Mouse (Mus musculus): ENCODE data around the gene Triobp. TPM values are rescaled to one million over a fixed set of nuclear protein-coding genes. Genes with fewer than 3 reads are reported as not detected.
"Not testable (repeated sequence)": the region's sequence is repeated elsewhere in the genome, so short reads cannot be mapped to it uniquely, and the experiment has no call there.

The Triobp gene
- polyA plus RNA-seq, 1 experiment from 2014 or later = 37.4 TPM

DNA sequence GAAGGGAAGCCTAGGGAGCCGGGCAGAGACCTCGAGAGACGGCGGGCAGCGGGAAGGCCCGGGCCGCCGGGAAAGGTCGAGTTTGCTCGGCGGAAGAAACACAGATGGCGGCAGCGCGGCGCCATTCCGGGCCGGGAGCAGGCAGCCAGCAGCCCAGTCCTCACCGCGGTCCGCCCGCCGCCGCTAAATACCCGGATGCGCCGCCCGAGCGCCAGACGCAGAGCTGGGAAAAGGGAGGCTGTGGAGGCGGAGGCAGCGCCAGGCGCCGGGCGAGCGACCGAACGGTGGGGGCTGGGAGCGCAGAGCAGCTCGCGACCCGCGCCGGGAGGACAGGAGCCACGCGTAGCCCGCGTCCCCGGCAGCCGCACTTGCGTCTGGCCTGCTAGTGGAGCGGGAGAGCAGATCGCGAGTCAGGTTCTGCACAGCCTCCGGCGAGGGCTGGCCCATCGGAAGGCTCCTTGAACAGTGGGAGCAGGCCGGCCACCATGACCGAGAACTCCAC is 80.8 kb downstream of the Triobp start, which contains the start of gene H1f0:
TSS of gene H1f0 (plus strand) at position 214 of the 502 bp plus-strand sequence.
- Histone ChIP-seq H3K27me3 (ENCODE audit: control insufficient read depth, insufficient read depth, low read length) (0 out of 2 replicates have a peak, but pooled peaks cover 6% of the 10 kb centered on the region), H3K4me2 (replicated peaks) (peak within 1 kb of the TSS; percentile 73), H3K27ac (peak within 1 kb of the TSS; percentile 92), H3K4me1 (replicated peaks; ENCODE audit: control insufficient read depth, insufficient read depth, low read length) (peaks cover 31% of the 10 kb centered on the region), H3K9ac (peak within 1 kb of the TSS; percentile 94), H3K36me3 (replicated peaks; ENCODE audit: control insufficient read depth, insufficient read depth) (no peaks in the 10 kb centered on the region), H3K4me3 (replicated peaks; ENCODE audit: low read length) (peak within 1 kb of the TSS; percentile 61), H3K9me3 (ENCODE audit: control insufficient read depth, low read length) (no peaks in the 10 kb centered on the region)
- ATAC-seq (ENCODE audit: low FRiP score) (peak; percentile 87), DNase-seq (ENCODE audit: low spot score) (peak; percentile 90)
- under 1% methylated on average over 50 of the region's 58 CpGs for WGBS

DNA sequence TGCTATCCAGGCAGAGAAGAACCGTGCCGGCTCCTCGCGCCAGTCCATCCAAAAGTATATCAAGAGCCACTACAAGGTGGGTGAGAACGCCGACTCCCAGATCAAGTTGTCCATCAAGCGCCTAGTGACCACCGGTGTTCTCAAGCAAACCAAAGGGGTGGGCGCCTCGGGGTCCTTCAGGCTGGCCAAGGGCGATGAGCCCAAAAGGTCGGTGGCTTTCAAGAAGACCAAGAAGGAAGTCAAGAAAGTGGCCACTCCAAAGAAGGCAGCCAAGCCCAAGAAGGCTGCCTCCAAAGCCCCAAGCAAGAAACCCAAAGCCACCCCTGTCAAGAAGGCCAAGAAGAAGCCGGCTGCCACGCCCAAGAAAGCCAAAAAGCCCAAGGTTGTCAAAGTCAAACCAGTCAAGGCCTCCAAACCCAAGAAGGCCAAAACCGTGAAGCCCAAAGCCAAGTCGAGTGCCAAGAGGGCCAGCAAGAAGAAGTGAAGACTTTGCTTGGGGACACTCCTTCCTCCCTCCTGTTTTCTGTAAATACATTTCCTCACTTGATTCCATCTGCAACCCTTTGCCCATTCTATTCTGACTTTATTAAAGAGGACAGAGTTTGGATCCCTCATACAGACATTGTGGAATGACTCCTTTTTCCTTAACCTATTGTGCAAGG is 81.4 kb downstream of the Triobp start:
- DNase-seq (ENCODE audit: low spot score) = no peak
- no peaks in the 10 kb centered on the region for H3K9me3 ChIP-seq (ENCODE audit: control insufficient read depth, low read length)
- H3K4me2 ChIP-seq (replicated peaks) = peak overlapping the region; percentile 73
- H3K27me3 ChIP-seq (ENCODE audit: control insufficient read depth, insufficient read depth, low read length) = 0 out of 2 replicates have a peak, but pooled peaks cover 6% of the 10 kb centered on the region
- 30% methylated on average over 16 of the region's 16 CpGs for WGBS
- ATAC-seq (ENCODE audit: low FRiP score) = no peak
- peaks cover 31% of the 10 kb centered on the region for H3K4me1 ChIP-seq (replicated peaks; ENCODE audit: control insufficient read depth, insufficient read depth, low read length)
- no peaks in the 10 kb centered on the region for H3K36me3 ChIP-seq (replicated peaks; ENCODE audit: control insufficient read depth, insufficient read depth)
- H3K4me3 ChIP-seq (replicated peaks; ENCODE audit: low read length) = peak overlapping the region; percentile 61
- peak overlapping the region; percentile 92 for H3K27ac ChIP-seq
- H3K9ac ChIP-seq = peak overlapping the region; percentile 94

DNA sequence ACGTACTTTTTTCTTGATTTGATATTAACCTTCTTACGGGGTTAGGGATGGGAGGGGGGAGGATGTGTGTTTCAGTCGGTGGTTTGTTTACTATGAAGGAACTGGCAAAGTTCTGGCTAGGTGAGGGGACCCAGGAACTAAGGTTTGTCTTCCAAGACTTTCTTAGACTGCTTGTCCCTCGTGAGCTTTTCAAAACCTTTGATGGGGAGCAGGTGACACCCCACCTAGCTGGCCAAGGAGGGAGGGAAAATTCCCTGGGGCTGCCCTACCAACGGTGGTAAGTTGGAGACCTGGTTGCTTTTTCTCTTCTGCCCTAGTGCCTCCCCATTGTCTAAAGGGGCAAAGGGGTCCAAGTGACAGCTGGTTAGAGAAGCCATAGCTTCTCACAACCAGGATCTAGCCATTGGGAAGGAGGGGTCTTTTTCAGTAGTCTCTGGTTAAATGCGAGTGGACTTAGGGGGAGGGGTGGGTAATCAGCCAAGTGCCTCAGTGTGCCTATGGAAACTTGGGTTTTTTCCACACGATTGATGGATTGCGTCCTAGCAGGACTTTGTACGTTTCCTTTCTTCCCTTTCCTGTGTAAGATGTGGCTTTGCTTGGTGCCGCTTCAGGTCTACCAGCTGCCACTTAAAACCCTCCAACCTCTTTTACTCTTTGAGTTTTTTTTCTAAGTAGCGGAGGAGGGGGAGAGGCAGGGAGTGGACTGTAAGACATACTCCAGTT is 82.2 kb downstream of the Triobp start:
- DNase-seq (ENCODE audit: low spot score) (no peak), ATAC-seq (ENCODE audit: low FRiP score) (peak; percentile 4; the same call in 1 of the 2 replicates)
- Histone ChIP-seq H3K4me3 (replicated peaks; ENCODE audit: low read length) (peak overlapping the region; percentile 61), H3K27ac (peak overlapping the region; percentile 27; the same call in 1 of the 2 replicates), H3K4me2 (replicated peaks) (peak overlapping the region; percentile 73), H3K9ac (peak overlapping the region; percentile 94), H3K36me3 (replicated peaks; ENCODE audit: control insufficient read depth, insufficient read depth) (no peaks in the 10 kb centered on the region), H3K9me3 (ENCODE audit: control insufficient read depth, low read length) (no peaks in the 10 kb centered on the region), H3K4me1 (replicated peaks; ENCODE audit: control insufficient read depth, insufficient read depth, low read length) (peaks cover 31% of the 10 kb centered on the region), H3K27me3 (ENCODE audit: control insufficient read depth, insufficient read depth, low read length) (0 out of 2 replicates have a peak, but pooled peaks cover 6% of the 10 kb centered on the region)
- WGBS = 7% methylated on average over 11 of the region's 11 CpGs

DNA sequence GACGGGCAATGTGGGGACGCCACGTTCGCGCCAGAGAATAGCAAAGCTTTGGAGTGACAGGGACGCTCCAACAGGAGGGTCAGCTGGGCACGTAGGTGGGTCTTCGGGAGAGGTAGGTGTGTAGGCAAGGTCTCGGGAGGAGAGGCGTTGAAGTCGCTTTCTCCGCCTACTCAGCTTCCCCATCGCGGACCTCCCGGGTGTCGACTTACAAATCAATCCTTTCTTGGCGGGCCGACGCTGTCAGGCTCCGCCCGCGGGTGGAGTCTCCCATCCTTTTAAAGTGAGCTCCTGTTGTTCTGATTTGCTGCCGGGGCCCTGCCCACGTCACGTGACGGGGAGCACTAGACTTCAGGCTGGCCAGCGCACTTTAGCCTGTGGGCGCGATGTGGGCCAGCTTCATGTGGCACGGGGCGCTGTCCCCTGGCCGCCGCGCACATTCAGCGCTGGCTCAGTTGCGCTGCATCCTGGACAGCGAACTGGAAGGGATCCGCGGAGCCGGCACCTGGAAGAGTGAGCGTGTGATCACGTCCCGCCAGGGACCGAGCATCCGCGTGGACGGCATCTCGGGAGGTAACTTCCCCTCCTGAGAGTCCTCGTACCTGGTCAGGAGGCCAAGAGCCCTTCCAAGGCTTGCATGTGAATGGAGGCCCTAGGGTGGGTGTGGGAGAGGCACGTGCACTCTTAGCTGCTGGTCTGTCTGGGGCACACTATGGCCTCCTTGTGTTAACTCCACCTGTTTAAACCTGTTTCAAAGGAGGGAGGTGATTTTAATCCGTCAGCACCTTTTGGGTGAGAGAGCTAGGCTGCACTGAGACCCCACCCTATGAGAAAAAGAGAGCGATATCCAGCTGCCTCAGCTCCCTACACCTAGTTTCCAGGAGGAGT is 83.3 kb downstream of the Triobp start:
- peaks cover 31% of the 10 kb centered on the region for H3K4me1 ChIP-seq (replicated peaks; ENCODE audit: control insufficient read depth, insufficient read depth, low read length)
- WGBS = under 1% methylated on average over 51 of the region's 52 CpGs

DNA sequence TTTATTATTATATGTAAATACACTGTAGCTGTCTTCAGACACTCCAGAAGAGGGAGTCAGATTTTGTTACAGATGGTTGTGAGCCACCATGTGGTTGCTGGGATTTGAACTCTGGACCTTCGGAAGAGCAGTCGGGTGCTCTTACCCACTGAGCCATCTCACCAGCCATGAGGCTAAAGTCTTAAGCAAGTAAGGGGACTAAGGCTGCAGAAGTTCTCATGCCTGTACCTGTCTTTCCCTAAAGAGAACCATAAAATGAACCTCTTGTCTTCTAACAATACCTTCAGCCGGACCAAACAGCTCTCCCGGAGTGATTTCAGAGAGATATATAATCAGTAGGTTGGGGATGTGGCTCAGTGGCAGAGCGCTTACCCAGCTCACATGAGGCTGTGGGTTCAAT is 84.4 kb downstream of the Triobp start:
- not testable (repeated sequence) for H3K27ac ChIP-seq; ATAC-seq (ENCODE audit: low FRiP score); H3K27me3 ChIP-seq (ENCODE audit: control insufficient read depth, insufficient read depth, low read length); DNase-seq (ENCODE audit: low spot score); H3K9me3 ChIP-seq (ENCODE audit: control insufficient read depth, low read length); H3K4me3 ChIP-seq (replicated peaks; ENCODE audit: low read length); H3K4me2 ChIP-seq (replicated peaks)
- WGBS = 87% methylated on average over 5 of the region's 5 CpGs
- peaks cover 10% of the 10 kb centered on the region; the same call in 1 of the 2 replicates for H3K36me3 ChIP-seq (replicated peaks; ENCODE audit: control insufficient read depth, insufficient read depth)
- 0 out of 2 replicates have a peak overlapping the region, but pooled peaks have one; percentile 11 for H3K9ac ChIP-seq
- peaks cover 28% of the 10 kb centered on the region for H3K4me1 ChIP-seq (replicated peaks; ENCODE audit: control insufficient read depth, insufficient read depth, low read length)

More for the DNA sequence above, 83.3 kb downstream of the Triobp start:
- ATAC-seq (ENCODE audit: low FRiP score) (peak; percentile 84), DNase-seq (ENCODE audit: low spot score) (peak; percentile 86)
- Histone ChIP-seq H3K4me3 (replicated peaks; ENCODE audit: low read length) (peak overlapping the region; percentile 61), H3K27me3 (ENCODE audit: control insufficient read depth, insufficient read depth, low read length) (no peaks in the 10 kb centered on the region), H3K27ac (0 out of 2 replicates have a peak overlapping the region, but pooled peaks have one; percentile 27), H3K36me3 (replicated peaks; ENCODE audit: control insufficient read depth, insufficient read depth) (no peaks in the 10 kb centered on the region), H3K9ac (peak overlapping the region; percentile 94), H3K9me3 (ENCODE audit: control insufficient read depth, low read length) (no peaks in the 10 kb centered on the region), H3K4me2 (replicated peaks) (peak overlapping the region; percentile 73)

DNA sequence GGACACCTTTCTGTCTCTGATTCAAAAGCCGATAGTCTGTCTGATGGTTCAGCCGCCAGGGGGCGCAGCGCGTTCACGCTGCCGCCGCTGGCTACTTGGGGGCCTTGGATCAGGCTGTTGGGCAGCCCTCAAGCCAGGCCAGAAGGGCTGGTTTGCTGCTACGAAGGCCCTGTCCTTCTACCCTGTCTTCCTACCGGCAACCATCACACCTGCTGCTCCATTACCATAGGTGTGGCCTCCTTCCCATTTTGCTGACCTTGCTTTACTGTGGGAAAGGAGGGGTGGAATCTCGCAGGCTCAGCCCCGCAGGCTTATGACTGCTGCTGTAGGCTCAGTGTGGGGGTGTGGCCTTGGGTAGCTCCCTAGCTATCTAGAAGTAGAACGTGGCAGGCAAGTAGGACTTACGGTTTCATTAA is 90.4 kb downstream of the Triobp start:
- peaks cover 25% of the 10 kb centered on the region for H3K27me3 ChIP-seq (ENCODE audit: control insufficient read depth, insufficient read depth, low read length)
- ATAC-seq (ENCODE audit: low FRiP score) = no peak; the same call in 1 of the 2 replicates

DNA sequence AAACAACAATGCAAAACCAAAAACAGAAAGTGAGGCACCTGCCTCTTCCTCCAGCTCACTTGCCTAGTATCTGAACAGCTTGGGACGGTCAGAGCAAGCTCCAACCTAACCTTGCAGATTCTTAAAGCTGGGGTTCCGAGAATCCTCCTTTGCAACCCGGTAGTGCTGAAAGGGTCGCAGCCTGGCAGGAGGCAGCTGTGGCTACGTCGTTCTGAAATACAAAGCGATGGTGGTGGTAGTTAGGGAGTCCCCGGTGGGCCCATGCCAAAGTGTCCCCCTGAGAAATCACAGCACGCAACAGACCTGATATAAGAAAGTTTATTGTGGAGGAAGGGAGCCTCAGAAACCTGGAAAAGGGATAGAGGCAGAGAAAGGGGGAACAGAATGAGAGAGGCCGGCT is 90.8 kb downstream of the Triobp start:
- DNase-seq (ENCODE audit: low spot score) = no peak
- H3K4me1 ChIP-seq (replicated peaks; ENCODE audit: control insufficient read depth, insufficient read depth, low read length) = peaks cover 8% of the 10 kb centered on the region; the same call in 1 of the 2 replicates
- no peaks in the 10 kb centered on the region for H3K9me3 ChIP-seq (ENCODE audit: control insufficient read depth, low read length)
- no peak overlapping the region for H3K9ac ChIP-seq
- ATAC-seq (ENCODE audit: low FRiP score) = no peak
- peaks cover 29% of the 10 kb centered on the region for H3K27me3 ChIP-seq (ENCODE audit: control insufficient read depth, insufficient read depth, low read length)
- H3K27ac ChIP-seq = no peak overlapping the region
- peaks cover 12% of the 10 kb centered on the region; the same call in 1 of the 2 replicates for H3K36me3 ChIP-seq (replicated peaks; ENCODE audit: control insufficient read depth, insufficient read depth)
- H3K4me2 ChIP-seq (replicated peaks) = no peak overlapping the region
- no peak overlapping the region for H3K4me3 ChIP-seq (replicated peaks; ENCODE audit: low read length)
- WGBS = 66% methylated on average over 10 of the region's 10 CpGs

More for the DNA sequence above, 90.4 kb downstream of the Triobp start:
- Histone ChIP-seq H3K9me3 (ENCODE audit: control insufficient read depth, low read length) (no peaks in the 10 kb centered on the region), H3K27ac (no peak overlapping the region), H3K9ac (no peak overlapping the region), H3K4me2 (replicated peaks) (no peak overlapping the region), H3K4me3 (replicated peaks; ENCODE audit: low read length) (no peak overlapping the region), H3K4me1 (replicated peaks; ENCODE audit: control insufficient read depth, insufficient read depth, low read length) (peaks cover 6% of the 10 kb centered on the region; the same call in 1 of the 2 replicates), H3K36me3 (replicated peaks; ENCODE audit: control insufficient read depth, insufficient read depth) (peaks cover 12% of the 10 kb centered on the region; the same call in 1 of the 2 replicates)
- WGBS = 12% methylated on average over 14 of the region's 14 CpGs
- peak; percentile 76 for DNase-seq (ENCODE audit: low spot score)

DNA sequence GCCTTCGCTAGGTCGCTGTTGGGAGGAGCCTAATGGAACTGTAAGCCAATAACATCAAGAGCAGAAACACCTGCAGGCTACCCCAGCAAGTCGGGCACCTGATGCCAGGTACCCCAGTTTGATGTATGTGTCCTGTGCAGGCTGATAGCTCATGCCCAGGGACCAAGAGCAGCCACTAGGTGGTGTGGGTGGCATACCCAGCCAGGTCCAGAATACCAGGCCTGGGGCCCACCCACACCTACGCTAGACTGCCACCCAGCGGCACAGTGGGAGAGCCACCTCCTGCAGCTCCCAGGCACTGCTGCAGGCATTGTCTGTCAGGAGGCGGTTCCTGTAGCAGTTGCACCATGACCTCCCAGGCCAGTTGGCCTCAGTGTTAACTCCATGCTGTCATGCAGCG is 91.3 kb downstream of the Triobp start:
- 20% methylated on average over 7 of the region's 7 CpGs for WGBS
- H3K9ac ChIP-seq = no peak overlapping the region
- no peak overlapping the region for H3K27ac ChIP-seq
- ATAC-seq (ENCODE audit: low FRiP score) (no peak), DNase-seq (ENCODE audit: low spot score) (no peak)
- H3K9me3 ChIP-seq (ENCODE audit: control insufficient read depth, low read length) = no peaks in the 10 kb centered on the region
- H3K36me3 ChIP-seq (replicated peaks; ENCODE audit: control insufficient read depth, insufficient read depth) = peaks cover 12% of the 10 kb centered on the region; the same call in 1 of the 2 replicates
- H3K27me3 ChIP-seq (ENCODE audit: control insufficient read depth, insufficient read depth, low read length) = peaks cover 34% of the 10 kb centered on the region
- peaks cover 11% of the 10 kb centered on the region; the same call in 1 of the 2 replicates for H3K4me1 ChIP-seq (replicated peaks; ENCODE audit: control insufficient read depth, insufficient read depth, low read length)
- H3K4me3 ChIP-seq (replicated peaks; ENCODE audit: low read length) = no peak overlapping the region
- no peak overlapping the region for H3K4me2 ChIP-seq (replicated peaks)

Data from hindbrain, embryonic 14.5 days (tissue).